Mouse (Mus musculus): ENCODE data around the gene Rnf168. TPM values are rescaled to one million over a fixed set of nuclear protein-coding genes. Genes with fewer than 3 reads are reported as not detected.

Rnf168 gene
- polyA plus RNA-seq, 1 experiment = 7.4 TPM

GRCm38 (mm10) chr16:32303046-32303445, 25.8 kb downstream of the Rnf168 start:
- H3K27me3 ChIP-seq (ENCODE audit: control insufficient read depth, insufficient read depth, insufficient read length) = no peaks in the 10 kb centered on the region
- no peaks in the 10 kb centered on the region for H3K79me3 ChIP-seq (ENCODE audit: low read depth)
- no peaks in the 10 kb centered on the region for H3K79me2 ChIP-seq (ENCODE audit: control insufficient read depth, insufficient read depth)
- H3K36me3 ChIP-seq (ENCODE audit: control insufficient read depth, insufficient read depth) = peaks cover 25% of the 10 kb centered on the region
- TF ChIP-seq MAX (IDR thresholded peaks at IDR 0.05) (no peak), CTCF (IDR thresholded peaks at IDR 0.05; ENCODE audit: control insufficient read depth, insufficient read depth, insufficient read length) (no peak), USF1 (IDR thresholded peaks at IDR 0.05; ENCODE audit: low read depth) (no peak), FOSL1 (IDR thresholded peaks at IDR 0.05; ENCODE audit: insufficient read depth, low read length, poor library complexity, severe bottlenecking) (no peak), MYOD1 (IDR thresholded peaks at IDR 0.05; ENCODE audit: control insufficient read depth, insufficient read length, low read depth) (no peak), MYOG (IDR thresholded peaks at IDR 0.05; ENCODE audit: control insufficient read depth, extremely low read depth, insufficient read length) (no peak), CEBPB (IDR thresholded peaks at IDR 0.05; ENCODE audit: low read depth) (no peak)
- no peak overlapping the region for H3ac ChIP-seq (ENCODE audit: control insufficient read depth, insufficient read length, low read depth)
- H3K4me3 ChIP-seq (ENCODE audit: insufficient read depth, poor library complexity, severe bottlenecking) = no peak overlapping the region

- Histone ChIP-seq H3K27me3 (ENCODE audit: control insufficient read depth, insufficient read depth, insufficient read length) (no peaks in the 10 kb centered on the region), H3ac (ENCODE audit: control insufficient read depth, insufficient read length, low read depth) (no peak overlapping the region), H3K4me3 (ENCODE audit: insufficient read depth, poor library complexity, severe bottlenecking) (no peak overlapping the region), H3K36me3 (ENCODE audit: control insufficient read depth, insufficient read depth) (peaks cover 17% of the 10 kb centered on the region), H3K79me2 (ENCODE audit: control insufficient read depth, insufficient read depth) (no peaks in the 10 kb centered on the region), H3K79me3 (ENCODE audit: low read depth) (no peaks in the 10 kb centered on the region)
- no peak for TF ChIP-seq FOSL1 (IDR thresholded peaks at IDR 0.05; ENCODE audit: insufficient read depth, low read length, poor library complexity, severe bottlenecking)
Measured at GRCm38 (mm10) chr16:32303886-32304285, 26.6 kb downstream of the Rnf168 start.

GRCm38 (mm10) chr16:32311970-32312369, 34.7 kb downstream of the Rnf168 start:
- H3K27me3 ChIP-seq (ENCODE audit: control insufficient read depth, insufficient read depth, insufficient read length) = no peaks in the 10 kb centered on the region
- no peak overlapping the region for H3K4me3 ChIP-seq (ENCODE audit: insufficient read depth, poor library complexity, severe bottlenecking)
- no peaks in the 10 kb centered on the region for H3K36me3 ChIP-seq (ENCODE audit: control insufficient read depth, insufficient read depth)
- H3ac ChIP-seq (ENCODE audit: control insufficient read depth, insufficient read length, low read depth) = no peak overlapping the region
- no peaks in the 10 kb centered on the region for H3K79me2 ChIP-seq (ENCODE audit: control insufficient read depth, insufficient read depth)
- no peak for TF ChIP-seq FOSL1 (IDR thresholded peaks at IDR 0.05; ENCODE audit: insufficient read depth, low read length, poor library complexity, severe bottlenecking)
- no peak for TF ChIP-seq MAX (IDR thresholded peaks at IDR 0.05)
- TF ChIP-seq USF1 (IDR thresholded peaks at IDR 0.05; ENCODE audit: low read depth) = no peak
- TF ChIP-seq MYOD1 (IDR thresholded peaks at IDR 0.05; ENCODE audit: control insufficient read depth, insufficient read length, low read depth) = no peak
- TF ChIP-seq CEBPB (IDR thresholded peaks at IDR 0.05; ENCODE audit: low read depth) = no peak
- TF ChIP-seq MYOG (IDR thresholded peaks at IDR 0.05; ENCODE audit: control insufficient read depth, extremely low read depth, insufficient read length) = no peak
- TF ChIP-seq CTCF (IDR thresholded peaks at IDR 0.05; ENCODE audit: control insufficient read depth, insufficient read depth, insufficient read length) = no peak
- no peaks in the 10 kb centered on the region for H3K79me3 ChIP-seq (ENCODE audit: low read depth)

GRCm38 (mm10) chr16:32312386-32312785, 35.1 kb downstream of the Rnf168 start:
- TF ChIP-seq USF1 (IDR thresholded peaks at IDR 0.05; ENCODE audit: low read depth) = no peak
- TF ChIP-seq FOSL1 (IDR thresholded peaks at IDR 0.05; ENCODE audit: insufficient read depth, low read length, poor library complexity, severe bottlenecking) = no peak
- TF ChIP-seq CEBPB (IDR thresholded peaks at IDR 0.05; ENCODE audit: low read depth) = no peak
- no peak for TF ChIP-seq MYOD1 (IDR thresholded peaks at IDR 0.05; ENCODE audit: control insufficient read depth, insufficient read length, low read depth)
- no peak for TF ChIP-seq MYOG (IDR thresholded peaks at IDR 0.05; ENCODE audit: control insufficient read depth, extremely low read depth, insufficient read length)
- no peak for TF ChIP-seq MAX (IDR thresholded peaks at IDR 0.05)
- TF ChIP-seq CTCF (IDR thresholded peaks at IDR 0.05; ENCODE audit: control insufficient read depth, insufficient read depth, insufficient read length) = no peak
- no peak overlapping the region for H3K4me3 ChIP-seq (ENCODE audit: insufficient read depth, poor library complexity, severe bottlenecking)

GRCm38 (mm10) chr16:32312859-32313258, 35.6 kb downstream of the Rnf168 start:
- H3K79me3 ChIP-seq (ENCODE audit: low read depth) = no peaks in the 10 kb centered on the region
- no peaks in the 10 kb centered on the region for H3K36me3 ChIP-seq (ENCODE audit: control insufficient read depth, insufficient read depth)
- no peak overlapping the region for H3ac ChIP-seq (ENCODE audit: control insufficient read depth, insufficient read length, low read depth)
- no peaks in the 10 kb centered on the region for H3K27me3 ChIP-seq (ENCODE audit: control insufficient read depth, insufficient read depth, insufficient read length)
- no peak for TF ChIP-seq CEBPB (IDR thresholded peaks at IDR 0.05; ENCODE audit: low read depth)
- H3K4me3 ChIP-seq (ENCODE audit: insufficient read depth, poor library complexity, severe bottlenecking) = no peak overlapping the region
- H3K79me2 ChIP-seq (ENCODE audit: control insufficient read depth, insufficient read depth) = no peaks in the 10 kb centered on the region

More at GRCm38 (mm10) chr16:32312386-32312785, 35.1 kb downstream of the Rnf168 start:
- Histone ChIP-seq H3K27me3 (ENCODE audit: control insufficient read depth, insufficient read depth, insufficient read length) (no peaks in the 10 kb centered on the region), H3K79me3 (ENCODE audit: low read depth) (no peaks in the 10 kb centered on the region), H3K36me3 (ENCODE audit: control insufficient read depth, insufficient read depth) (no peaks in the 10 kb centered on the region), H3K79me2 (ENCODE audit: control insufficient read depth, insufficient read depth) (no peaks in the 10 kb centered on the region), H3ac (ENCODE audit: control insufficient read depth, insufficient read length, low read depth) (no peak overlapping the region)

- Histone ChIP-seq H3K4me3 (ENCODE audit: insufficient read depth, poor library complexity, severe bottlenecking) (no peak overlapping the region), H3K79me2 (ENCODE audit: control insufficient read depth, insufficient read depth) (no peaks in the 10 kb centered on the region), H3K79me3 (ENCODE audit: low read depth) (no peaks in the 10 kb centered on the region), H3ac (ENCODE audit: control insufficient read depth, insufficient read length, low read depth) (no peak overlapping the region), H3K27me3 (ENCODE audit: control insufficient read depth, insufficient read depth, insufficient read length) (no peaks in the 10 kb centered on the region), H3K36me3 (ENCODE audit: control insufficient read depth, insufficient read depth) (no peaks in the 10 kb centered on the region)
- TF ChIP-seq MYOG (IDR thresholded peaks at IDR 0.05; ENCODE audit: control insufficient read depth, extremely low read depth, insufficient read length) (no peak), FOSL1 (IDR thresholded peaks at IDR 0.05; ENCODE audit: insufficient read depth, low read length, poor library complexity, severe bottlenecking) (no peak), MAX (IDR thresholded peaks at IDR 0.05) (no peak), USF1 (IDR thresholded peaks at IDR 0.05; ENCODE audit: low read depth) (no peak), MYOD1 (IDR thresholded peaks at IDR 0.05; ENCODE audit: control insufficient read depth, insufficient read length, low read depth) (no peak), CEBPB (IDR thresholded peaks at IDR 0.05; ENCODE audit: low read depth) (no peak), CTCF (IDR thresholded peaks at IDR 0.05; ENCODE audit: control insufficient read depth, insufficient read depth, insufficient read length) (no peak)
Measured at GRCm38 (mm10) chr16:32316601-32317000, 39.3 kb downstream of the Rnf168 start.
